Mouse (Mus musculus): ENCODE results near the gene Col16a1.

Gene Col16a1

DNA sequence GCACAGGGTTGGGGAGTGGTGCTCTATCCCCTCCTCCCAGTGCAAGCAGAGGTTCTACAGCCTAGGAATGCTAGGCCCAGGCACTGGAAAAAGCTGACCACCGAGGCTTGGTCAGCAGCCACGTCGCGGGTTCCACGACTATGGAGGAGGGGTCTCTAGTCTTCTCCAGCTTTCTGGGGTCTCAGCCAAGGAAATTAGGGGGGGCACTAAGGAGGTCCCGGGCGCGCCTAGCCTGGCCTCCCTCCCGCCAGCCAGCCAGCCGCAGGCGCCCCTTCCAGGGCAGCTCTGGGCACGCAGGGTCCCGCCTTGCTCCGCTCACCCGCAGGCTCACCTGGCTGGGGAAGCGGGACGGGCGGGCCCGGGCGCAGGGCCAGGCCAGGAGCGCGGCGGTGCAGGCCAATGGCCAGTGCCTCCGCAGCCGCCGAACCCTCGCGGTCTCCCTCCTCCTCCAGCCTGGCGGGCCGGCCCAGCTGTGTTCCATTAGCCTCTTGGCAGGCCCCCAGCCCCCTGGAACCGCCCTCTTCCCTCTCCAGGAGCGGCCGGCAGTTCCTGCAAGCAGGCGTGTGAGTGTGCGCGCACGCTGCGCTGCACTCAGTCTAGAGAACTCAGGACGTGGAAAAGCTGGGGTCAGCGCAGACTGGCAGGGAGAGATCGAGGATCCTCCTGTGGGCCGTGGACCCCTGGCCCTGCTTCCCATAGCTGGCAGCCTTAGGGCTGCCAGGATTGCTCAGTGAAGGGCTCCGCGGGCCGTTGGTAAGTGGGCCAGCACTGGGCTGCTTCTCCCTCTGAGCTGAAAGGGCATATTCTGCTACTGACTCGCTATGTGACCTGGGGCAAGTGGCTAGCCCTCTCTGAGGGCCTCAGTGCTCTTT lies at the start of gene Col16a1:
Col16a1 (plus strand) TSS at position 510 of the 872 bp plus-strand sequence.
- in situ Hi-C loops (cut with MboI, MseI) = no loop called here

DNA sequence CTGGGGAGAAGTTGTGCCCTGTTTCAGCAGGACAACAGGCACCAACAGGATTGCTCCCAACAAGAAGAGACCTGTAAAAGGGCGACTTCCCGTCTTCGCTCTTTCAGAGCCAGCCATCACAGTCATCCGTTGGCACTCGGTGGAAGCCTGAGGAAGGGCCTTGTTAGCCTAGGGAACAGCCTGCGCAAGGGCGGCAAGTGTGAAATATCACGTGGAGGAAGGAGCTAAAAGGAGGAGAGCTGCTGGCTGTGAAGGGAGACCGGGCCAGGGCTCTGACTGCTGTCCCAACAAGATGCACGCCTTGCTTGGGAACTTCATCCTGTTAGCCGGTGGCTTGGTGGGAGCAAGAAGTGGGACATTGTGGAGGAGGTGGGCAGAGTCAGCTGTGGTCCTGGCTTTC lies 49.5 kb upstream of the Col16a1 start:
- in situ Hi-C loops (cut with MboI, MseI) = no loop called here

DNA sequence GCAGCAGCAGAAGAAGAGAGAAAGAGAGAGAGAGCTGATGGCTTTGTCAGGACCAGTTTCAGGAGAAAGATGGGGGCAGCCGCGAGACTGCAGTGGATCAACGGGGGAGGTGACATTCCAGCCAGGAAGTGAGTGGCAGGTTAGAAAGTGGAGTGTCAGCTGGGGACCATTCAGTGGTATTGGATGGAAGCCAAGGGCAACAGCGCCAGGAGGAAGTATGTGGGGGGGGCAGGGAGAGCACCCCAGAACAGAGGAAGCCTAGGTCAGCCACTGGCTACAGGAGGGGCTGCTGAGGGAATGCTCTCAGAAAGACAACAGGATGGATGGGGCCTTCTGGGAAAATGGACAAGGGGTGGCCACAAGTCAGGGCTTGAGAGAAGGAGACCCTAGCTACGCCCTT lies 45.9 kb upstream of the Col16a1 start:
- in situ Hi-C loops (cut with MboI, MseI) = no loop called here

DNA sequence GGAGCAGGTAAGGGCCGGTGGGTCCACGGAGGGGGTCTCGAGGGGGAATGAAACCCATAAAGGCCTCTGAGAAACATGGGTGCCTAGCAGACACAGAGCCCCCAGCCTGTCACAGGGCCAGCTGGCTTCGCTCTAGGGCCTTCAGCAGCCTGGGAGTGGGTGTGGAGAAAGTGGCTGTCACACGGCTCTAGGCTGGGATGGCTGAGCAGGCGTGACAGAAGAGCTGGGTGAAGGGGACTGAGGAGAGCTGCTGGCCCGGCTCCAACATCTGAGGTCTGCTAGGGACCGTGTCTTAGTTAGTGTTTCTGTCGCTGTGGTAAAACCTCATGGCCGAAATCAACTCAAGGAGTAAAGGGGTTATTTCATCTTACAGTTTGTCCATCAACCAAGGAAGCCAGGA lies 45.5 kb upstream of the Col16a1 start:
- in situ Hi-C loops (cut with MboI, MseI) = no loop called here

DNA sequence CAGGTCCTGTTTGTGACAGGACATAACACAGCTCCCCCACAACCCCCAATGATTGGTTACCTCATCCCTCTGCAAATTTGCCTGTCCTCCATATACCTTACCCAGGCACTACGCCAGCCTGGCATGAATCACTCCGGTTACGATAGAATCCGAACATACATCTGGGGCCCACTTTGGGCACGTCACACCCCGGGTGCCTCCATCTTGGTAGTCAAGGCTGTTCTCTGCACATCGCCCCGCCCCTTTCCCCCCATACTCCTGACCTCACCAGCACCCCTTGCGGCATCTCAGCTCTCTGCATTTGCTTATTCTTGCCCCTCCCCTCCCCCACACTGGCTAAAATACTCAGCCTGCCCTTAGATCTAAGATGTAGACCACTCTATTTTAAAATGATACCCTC lies 42.0 kb upstream of the Col16a1 start:
- in situ Hi-C loops (cut with MboI, MseI) = no loop called here

DNA sequence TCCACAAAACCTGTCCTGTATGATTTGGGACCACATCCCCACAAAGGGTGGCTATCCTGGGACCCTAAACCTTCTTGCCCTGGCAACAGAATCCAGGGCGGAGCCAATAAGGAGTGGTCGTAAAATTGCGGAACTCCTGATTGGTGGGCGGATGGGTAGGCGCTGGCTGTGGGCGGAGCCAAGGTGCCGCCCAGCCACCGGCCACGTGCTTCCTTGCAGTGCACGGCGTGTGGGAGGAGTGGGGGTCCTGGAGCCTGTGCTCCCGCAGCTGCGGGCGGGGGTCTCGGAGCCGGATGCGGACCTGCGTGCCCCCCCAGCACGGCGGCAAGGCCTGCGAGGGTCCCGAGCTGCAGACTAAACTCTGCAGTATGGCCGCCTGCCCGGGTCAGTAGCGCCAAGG lies 41.1 kb upstream of the Col16a1 start:
- in situ Hi-C loops (cut with MboI, MseI) = no loop called here

DNA sequence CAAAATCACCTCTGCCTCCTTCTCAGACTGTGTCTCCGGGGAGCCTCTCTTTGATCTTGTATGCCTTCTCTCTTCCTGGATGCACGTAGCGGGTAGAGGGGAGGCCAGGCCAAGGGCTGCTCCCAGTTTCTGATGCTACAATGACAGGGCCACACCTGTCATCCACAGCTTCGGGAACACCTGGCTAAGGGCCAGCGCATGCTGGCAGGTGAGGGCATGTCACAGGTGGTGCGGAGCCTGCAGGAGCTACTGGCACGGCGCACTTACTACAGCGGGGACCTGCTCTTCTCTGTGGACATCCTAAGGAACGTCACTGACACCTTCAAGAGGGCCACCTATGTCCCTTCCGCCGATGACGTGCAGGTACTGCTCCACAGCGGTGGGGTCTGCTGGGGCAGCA lies 38.6 kb upstream of the Col16a1 start:
- in situ Hi-C loops (cut with MboI, MseI) = no loop called here

DNA sequence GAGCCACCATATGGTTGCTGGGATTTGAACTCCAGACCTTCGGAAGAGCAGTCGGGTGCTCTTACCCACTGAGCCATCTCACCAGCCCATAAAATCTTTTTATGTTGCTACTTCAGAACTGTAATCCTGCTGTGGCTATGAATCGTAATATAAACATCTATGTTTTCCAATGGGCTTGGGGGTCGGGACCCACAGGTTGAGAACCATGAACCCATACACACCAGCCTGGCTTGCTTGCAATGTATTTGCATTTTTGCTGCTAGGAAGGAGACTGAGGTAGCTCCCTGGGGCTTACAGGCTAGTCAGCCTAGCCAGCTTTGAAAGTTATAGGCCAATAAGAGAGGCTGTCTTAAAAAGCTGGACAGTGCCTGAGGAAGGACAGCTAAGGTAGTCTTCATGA lies 36.9 kb upstream of the Col16a1 start:
- in situ Hi-C loops (cut with MboI, MseI) = no loop called here

DNA sequence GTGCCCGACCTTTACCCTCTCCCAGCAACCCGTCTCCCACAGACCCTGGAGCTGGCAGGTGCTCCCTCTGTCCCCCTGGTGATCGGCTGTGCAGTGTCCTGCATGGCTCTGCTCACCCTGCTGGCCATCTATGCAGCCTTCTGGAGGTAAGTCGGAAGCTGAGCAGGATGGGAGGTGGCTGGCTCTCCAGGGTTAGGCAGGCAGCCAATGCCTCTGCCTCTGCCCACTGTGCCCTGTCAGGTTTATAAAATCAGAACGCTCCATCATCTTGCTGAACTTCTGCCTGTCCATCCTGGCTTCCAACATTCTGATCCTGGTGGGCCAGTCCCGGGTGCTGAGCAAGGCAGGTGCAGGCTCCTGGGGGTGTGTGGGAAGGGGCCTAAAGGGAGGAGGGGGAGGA lies 35.4 kb upstream of the Col16a1 start:
- in situ Hi-C loops (cut with MboI, MseI) = no loop called here

DNA sequence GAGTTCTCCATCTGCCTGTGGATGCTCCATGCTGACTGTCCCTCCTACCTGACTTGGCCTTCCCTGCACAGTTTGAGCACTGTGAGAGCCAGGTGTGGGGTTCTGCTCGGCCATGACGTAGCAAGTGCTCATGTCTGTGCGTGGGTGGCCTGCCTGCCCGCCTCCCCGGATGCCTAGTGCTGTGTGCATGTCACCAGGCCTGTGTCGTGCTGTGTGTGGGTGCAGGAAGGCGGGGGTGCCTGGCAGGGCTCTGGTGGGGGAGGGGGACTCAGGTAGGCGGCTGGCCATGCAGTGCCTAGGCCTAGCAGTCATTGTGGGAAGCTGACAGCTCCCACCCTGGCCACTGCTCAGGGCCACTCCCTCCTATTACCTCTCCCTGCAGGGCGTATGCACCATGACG lies 34.5 kb upstream of the Col16a1 start:
- in situ Hi-C loops (cut with MboI, MseI) = no loop called here

DNA sequence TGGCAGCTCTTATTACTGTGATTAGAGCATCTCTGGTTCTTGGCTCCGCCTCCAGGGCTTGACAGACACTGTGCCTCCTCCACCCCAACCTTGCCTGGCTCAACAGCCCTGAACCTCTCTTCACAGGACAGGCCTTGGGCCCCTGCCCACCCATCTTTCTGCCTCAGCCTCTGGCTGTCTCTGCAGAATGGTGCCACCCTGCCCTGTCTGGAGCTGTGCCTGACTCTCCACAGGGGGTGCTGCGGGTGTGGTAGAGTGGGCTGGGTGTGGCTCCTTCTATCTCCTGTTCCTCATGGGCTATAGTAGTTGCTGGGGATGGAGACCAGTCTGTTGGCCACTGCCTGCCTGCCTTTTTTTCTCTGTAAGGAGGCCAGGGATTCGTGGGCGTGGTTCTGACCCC lies 31.6 kb upstream of the Col16a1 start:
- in situ Hi-C loops (cut with MboI, MseI) = no loop called here

DNA sequence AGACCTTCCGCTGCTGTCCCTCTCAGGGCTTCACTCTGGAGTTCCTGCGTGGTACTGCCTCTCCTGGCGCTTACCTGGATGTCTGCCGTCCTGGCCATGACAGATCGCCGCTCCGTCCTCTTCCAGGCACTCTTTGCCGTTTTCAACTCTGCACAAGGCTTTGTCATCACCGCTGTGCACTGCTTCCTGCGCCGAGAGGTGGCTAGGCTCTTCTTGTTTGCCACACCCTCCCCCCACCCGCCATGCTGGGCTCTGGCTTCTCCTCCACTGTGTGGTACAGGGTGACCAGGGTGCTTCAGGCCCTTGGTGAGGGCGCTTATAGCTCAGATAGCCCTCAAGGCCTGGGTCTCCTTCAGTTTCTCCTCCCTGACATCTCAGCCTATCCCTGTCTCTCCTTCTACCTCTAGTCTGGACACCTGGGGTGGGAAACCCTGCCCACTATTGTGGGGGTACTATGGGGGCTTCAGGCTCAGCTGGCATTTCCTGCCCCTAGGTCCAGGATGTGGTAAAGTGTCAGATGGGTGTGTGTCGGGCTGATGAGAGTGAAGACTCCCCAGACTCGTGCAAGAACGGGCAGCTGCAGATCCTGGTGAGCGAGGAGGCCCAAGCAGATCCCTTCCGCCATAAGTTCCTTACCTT lies 30.5 kb upstream of the Col16a1 start:
- in situ Hi-C loops (cut with MboI, MseI) = no loop called here

DNA sequence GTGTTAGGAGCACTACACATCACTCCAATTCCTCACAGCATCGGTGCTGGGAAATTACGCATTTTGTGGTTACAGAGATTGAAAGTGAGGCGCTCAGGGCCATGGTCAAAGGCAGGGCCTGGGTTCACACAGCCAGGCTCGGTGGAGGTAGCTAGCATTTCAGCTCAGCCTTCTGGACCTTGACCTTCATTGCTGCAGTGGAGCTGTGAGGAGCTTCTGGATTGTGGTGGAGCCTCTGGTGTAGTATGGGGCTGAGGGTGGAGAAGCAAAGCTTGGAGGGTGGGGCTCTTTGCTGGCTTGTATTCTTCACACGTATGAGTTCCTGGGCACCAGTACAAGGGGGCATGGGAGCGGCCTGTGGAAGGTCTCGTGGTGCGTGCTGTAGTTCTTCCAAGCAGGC lies 24.7 kb upstream of the Col16a1 start:
- in situ Hi-C loops (cut with MboI, MseI) = no loop called here

DNA sequence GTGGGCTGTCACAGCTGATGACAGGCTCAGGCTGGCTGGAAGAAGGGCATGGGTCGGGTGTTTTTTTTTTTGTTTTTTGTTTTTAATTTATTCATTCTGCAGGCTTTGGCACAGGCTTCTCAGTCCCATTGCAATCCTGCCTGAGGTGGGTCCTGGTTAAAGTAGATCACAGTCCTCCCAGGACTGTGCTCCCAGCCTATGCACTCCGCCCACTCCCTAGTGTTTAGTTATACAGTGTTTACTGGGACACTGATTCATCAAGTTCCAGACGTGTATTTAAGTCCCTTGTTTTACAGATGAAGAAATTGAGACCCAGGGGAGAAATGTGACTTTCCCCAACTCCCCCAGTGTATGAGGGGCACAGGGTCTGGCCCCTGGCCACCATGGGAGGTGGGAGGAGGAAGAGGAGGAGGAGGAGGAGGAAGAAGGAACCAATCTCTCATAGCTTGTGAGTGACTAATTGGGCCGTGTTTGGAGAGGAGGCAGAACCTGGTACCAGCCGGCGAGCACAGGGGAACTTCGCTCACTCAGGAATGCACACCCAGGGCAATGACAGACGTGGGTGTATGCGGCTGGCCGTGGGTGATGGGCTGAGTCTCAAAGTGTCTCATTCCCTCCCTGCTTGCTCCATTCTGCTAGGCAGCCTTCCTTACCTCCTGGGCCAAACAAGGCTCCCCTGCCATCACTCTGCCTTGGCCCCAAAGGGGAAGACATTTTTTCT lies 24.0 kb upstream of the Col16a1 start:
- in situ Hi-C loops (cut with MboI, MseI) = no loop called here

DNA sequence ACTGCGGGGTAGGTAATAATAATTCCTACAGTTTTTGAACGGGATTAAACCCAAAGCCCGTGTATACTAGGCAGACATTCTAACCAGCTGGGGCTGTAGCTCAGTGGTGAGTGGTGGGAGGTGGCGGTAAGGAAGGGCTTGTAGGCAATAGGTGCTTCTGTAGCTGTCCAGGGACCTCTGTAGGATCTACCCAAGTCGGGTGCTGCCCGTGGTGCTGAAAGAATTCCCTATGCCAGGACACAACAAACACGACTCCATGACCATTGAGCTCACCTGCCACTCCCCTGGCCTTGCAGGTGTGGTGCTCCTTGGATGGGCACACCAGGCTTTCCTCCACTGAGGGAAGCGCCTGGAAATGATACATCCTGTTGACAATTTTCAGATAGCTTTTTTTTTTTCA lies 22.1 kb upstream of the Col16a1 start:
- in situ Hi-C loops (cut with MboI, MseI) = no loop called here

DNA sequence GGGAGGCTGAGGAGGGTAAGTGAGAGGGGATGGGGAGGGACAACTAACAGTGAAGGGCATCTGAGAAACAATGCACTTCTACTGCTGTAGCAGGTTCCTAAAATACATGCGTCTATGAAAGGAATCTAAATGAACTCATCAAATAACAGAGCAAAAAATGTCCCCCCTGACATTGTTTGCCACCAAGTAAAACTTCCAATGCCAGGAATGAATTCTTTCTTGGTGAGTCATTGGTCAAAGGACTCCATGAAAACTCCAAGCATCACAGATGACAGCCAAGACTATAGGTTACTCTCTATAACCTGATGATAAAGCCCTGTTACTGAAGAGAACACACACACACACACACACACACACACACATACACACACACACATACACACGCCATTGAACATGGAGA lies 16.5 kb upstream of the Col16a1 start:
- in situ Hi-C loops (cut with MboI, MseI) = no loop called here

DNA sequence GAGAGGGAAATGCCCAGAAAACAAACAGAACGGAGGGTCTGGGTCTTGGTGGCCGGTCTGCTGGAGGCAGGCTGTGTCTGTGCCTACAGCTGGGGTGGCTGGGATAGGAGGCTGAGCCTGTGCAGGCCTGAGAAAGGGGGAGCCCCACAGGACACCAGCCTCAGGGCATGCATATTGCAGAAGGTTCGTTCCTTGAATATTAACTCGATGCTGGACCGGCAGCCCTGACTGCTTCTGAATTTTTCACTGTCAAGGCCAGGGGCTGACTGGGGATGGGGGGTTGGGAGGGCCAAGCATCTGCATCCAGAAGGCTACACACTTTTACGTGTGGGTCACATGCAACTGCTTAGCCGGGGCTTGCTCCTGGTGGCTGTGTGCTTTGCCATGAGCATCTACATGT lies 14.1 kb upstream of the Col16a1 start:
- in situ Hi-C loops (cut with MboI, MseI) = no loop called here

DNA sequence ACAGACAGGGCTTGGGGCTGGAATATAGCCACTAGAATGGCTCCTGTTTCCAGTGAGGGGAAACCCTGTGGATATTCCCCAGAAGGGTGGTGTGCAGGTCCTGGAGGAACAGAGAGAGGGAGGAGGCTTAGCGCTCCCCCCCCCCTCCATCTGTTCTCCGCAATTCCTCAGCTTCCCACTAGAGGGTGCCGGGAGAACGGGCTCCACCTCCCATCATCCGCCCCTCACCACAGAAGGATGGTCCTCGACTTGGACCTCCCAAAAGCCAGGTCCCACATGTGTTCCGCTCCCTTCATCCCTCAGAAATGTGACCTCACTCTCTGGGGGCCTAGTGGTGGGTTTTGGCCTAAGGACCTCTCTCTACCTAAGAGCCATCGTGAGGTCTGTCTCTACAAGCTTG lies 11.5 kb upstream of the Col16a1 start:
- in situ Hi-C loops (cut with MboI, MseI) = no loop called here

DNA sequence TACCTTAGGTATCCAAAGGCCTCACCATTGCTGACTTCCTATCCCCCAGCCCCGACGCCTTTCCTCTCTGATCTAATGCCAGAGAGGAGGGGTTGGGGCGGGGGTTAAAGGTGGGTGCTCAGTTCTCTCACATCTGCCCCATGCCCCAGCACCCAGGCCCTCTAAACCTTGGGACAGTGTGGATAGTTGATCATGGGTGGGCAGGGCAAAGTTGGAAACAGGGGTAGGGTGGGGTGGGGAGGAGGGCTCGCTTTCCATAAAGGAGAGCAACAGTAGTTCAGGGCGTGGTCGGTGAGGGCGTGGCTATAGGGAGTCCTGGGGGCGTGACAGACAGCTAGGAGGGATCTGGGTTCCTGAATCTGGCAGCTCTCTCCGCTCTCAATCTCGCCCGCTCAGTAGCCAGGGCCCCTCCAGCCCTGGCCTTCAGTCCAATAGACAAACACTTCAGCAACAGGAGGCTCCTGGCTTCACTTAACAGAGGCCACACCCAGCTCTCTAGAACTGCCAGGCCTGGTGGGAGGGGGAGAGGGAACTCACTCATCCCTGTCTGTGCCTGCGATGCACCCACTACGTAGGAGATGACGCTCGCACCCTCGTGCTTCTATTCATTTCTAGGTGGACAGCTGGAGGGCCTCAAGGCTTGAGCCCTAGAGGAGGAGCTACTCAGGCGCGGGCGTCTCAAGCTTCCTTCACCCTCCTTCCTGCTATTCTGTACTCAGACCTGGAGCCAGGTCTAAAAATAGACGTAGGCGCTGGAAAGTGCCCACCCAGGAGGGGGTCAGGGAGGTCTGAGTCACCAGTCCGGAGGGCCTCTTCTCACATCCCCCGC lies 10.9 kb upstream of the Col16a1 start:
- in situ Hi-C loops (cut with MboI, MseI) = no loop called here

DNA sequence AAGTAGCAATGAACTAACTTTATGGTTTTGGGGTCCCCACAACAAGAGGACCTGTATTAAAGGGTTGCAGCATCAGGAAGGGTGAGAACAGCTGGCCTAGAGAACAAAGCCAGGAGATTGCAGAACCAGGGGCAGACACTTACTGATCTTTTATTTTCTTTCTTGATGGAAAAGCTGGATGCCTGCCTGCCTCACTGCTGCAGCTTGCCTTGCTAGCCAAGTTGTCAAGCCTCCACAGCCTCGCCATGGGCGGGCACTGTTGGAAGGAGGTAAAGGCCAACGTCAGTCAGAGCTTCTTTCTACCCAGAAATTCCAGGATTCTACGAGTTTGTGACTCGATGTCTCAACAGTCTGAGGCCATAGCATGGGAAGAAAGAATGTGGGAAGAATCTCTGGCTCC lies 8.3 kb upstream of the Col16a1 start:
- in situ Hi-C loops (cut with MboI, MseI) = no loop called here

DNA sequence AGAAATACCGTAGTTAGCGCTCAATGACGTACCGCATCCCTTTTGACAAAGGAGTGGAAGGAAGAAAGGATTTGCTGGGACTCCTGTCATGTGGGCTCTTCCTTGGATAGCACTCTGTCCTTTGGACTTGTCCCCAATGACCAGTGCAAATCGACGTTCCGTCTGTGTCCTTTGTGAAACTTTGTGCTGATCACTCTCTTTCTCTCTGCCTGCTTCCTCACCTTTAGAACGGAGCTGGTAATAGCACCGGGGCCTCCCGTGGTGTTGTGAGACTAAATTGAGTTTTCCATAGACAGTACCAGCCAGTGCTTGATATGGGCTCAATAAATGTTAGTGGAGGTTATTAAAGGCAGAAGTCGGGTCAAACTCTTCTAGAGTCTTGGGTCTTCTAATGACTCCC lies 6.6 kb upstream of the Col16a1 start:
- in situ Hi-C loops (cut with MboI, MseI) = no loop called here

DNA sequence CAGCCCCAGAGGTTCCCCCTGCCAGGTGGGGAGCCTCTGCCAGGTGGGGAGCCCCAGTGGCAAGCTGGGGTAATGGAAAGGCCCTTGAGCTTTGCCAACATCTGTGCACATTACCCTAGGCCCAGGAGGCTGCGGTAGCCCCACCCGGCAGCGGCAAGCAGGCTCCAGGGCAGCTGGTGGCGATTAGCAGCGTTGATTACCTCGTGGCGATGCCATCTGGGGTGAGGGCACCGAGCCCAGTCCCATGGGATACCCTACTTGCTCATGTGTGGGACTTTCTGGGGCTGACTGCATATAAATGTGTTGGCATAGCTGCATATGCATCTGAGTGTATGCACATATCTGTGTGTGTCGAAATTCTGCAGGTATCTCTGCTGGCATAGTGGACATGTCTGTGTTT lies 3.4 kb upstream of the Col16a1 start:
- in situ Hi-C loops (cut with MboI, MseI) = no loop called here

Data from T-helper 1 cell (primary cell).